Mouse (Mus musculus): ENCODE measurements around the gene Zbbx. TPM values are rescaled to one million over a fixed set of nuclear protein-coding genes. Genes with fewer than 3 reads are reported as not detected.

The Zbbx gene
- polyA plus RNA-seq (2014; fragmentation: Nextera tagmentation; extraction: Ambion mirVana), result 0.16 and 0.74 TPM in 2 replicates

- peak; percentile 94 for ATAC-seq (replicated peaks; ENCODE audit: low FRiP score, low TSS enrichment, low read depth)
- H3K36me3 ChIP-seq (ENCODE audit: control insufficient read depth, insufficient read depth, low read length), result no peaks in the 10 kb centered on the region
- no peaks in the 10 kb centered on the region for H3K9me3 ChIP-seq (ENCODE audit: control insufficient read depth, low read length)
- no peaks in the 10 kb centered on the region for H3K27me3 ChIP-seq (replicated peaks; ENCODE audit: control insufficient read depth, insufficient read depth, low read length)
- WGBS, result 16% methylated on average over 20 of the region's 20 CpGs
- H3K27ac ChIP-seq (ENCODE audit: low read depth), result no peak within 1 kb of the TSS
- DNase-seq (ENCODE audit: low spot score), result peak; percentile 84
- H3K4me3 ChIP-seq (ENCODE audit: low read depth, low read length), result peak within 1 kb of the TSS; percentile 20
- H3K9ac ChIP-seq (ENCODE audit: low read length), result no peak within 1 kb of the TSS
- H3K4me1 ChIP-seq (replicated peaks; ENCODE audit: control insufficient read depth, insufficient read depth, low read length), result no peaks in the 10 kb centered on the region
- H3K4me2 ChIP-seq (ENCODE audit: low read length), result peak within 1 kb of the TSS; percentile 52
Measured at GRCm38 (mm10) chr3:75164838-75165496, at the start of gene Zbbx. Zbbx (minus strand) TSS chr3:75165034.

GRCm38 (mm10) chr3:75202808-75203503 lies 38.1 kb upstream of the Zbbx start:
- peak; percentile 71 for DNase-seq (ENCODE audit: low spot score)
- 0 out of 2 replicates have a peak, but pooled peaks have one; percentile 15 for ATAC-seq (replicated peaks; ENCODE audit: low FRiP score, low TSS enrichment, low read depth)
- H3K9me3 ChIP-seq (ENCODE audit: control insufficient read depth, low read length), result no peaks in the 10 kb centered on the region
- no peaks in the 10 kb centered on the region for H3K36me3 ChIP-seq (ENCODE audit: control insufficient read depth, insufficient read depth, low read length)
- no peak overlapping the region for H3K9ac ChIP-seq (ENCODE audit: low read length)
- no peak overlapping the region for H3K4me3 ChIP-seq (ENCODE audit: low read depth, low read length)
- no peaks in the 10 kb centered on the region for H3K27me3 ChIP-seq (replicated peaks; ENCODE audit: control insufficient read depth, insufficient read depth, low read length)
- H3K27ac ChIP-seq (ENCODE audit: low read depth), result no peak overlapping the region
- H3K4me1 ChIP-seq (replicated peaks; ENCODE audit: control insufficient read depth, insufficient read depth, low read length), result no peaks in the 10 kb centered on the region
- WGBS, result 33% methylated on average over 12 of the region's 12 CpGs
- no peak overlapping the region for H3K4me2 ChIP-seq (ENCODE audit: low read length)

- DNase-seq (ENCODE audit: low spot score), result no peak
- H3K4me2 ChIP-seq (ENCODE audit: low read length), result no peak overlapping the region
- WGBS, result 75% methylated on average over 1 of the region's 1 CpGs
- H3K9me3 ChIP-seq (ENCODE audit: control insufficient read depth, low read length), result no peaks in the 10 kb centered on the region
- H3K4me3 ChIP-seq (ENCODE audit: low read depth, low read length), result no peak overlapping the region
- H3K27me3 ChIP-seq (replicated peaks; ENCODE audit: control insufficient read depth, insufficient read depth, low read length), result no peaks in the 10 kb centered on the region
- no peak overlapping the region for H3K27ac ChIP-seq (ENCODE audit: low read depth)
- no peaks in the 10 kb centered on the region for H3K4me1 ChIP-seq (replicated peaks; ENCODE audit: control insufficient read depth, insufficient read depth, low read length)
- no peak for ATAC-seq (replicated peaks; ENCODE audit: low FRiP score, low TSS enrichment, low read depth)
- no peak overlapping the region for H3K9ac ChIP-seq (ENCODE audit: low read length)
- no peaks in the 10 kb centered on the region for H3K36me3 ChIP-seq (ENCODE audit: control insufficient read depth, insufficient read depth, low read length)
Measured at GRCm38 (mm10) chr3:75182606-75183005, 17.8 kb upstream of the Zbbx start.

- no peak for ATAC-seq (replicated peaks; ENCODE audit: low FRiP score, low TSS enrichment, low read depth)
- no peak overlapping the region for H3K4me3 ChIP-seq (ENCODE audit: low read depth, low read length)
- no peak overlapping the region for H3K9ac ChIP-seq (ENCODE audit: low read length)
- no peaks in the 10 kb centered on the region for H3K27me3 ChIP-seq (replicated peaks; ENCODE audit: control insufficient read depth, insufficient read depth, low read length)
- no peak overlapping the region for H3K4me2 ChIP-seq (ENCODE audit: low read length)
- no peaks in the 10 kb centered on the region for H3K4me1 ChIP-seq (replicated peaks; ENCODE audit: control insufficient read depth, insufficient read depth, low read length)
- 81% methylated on average over 3 of the region's 3 CpGs for WGBS
- H3K27ac ChIP-seq (ENCODE audit: low read depth), result no peak overlapping the region
- no peak for DNase-seq (ENCODE audit: low spot score)
- H3K36me3 ChIP-seq (ENCODE audit: control insufficient read depth, insufficient read depth, low read length), result no peaks in the 10 kb centered on the region
- no peaks in the 10 kb centered on the region for H3K9me3 ChIP-seq (ENCODE audit: control insufficient read depth, low read length)
Measured at GRCm38 (mm10) chr3:75141876-75142275, 23.0 kb downstream of the Zbbx start.

- no peaks in the 10 kb centered on the region for H3K4me1 ChIP-seq (replicated peaks; ENCODE audit: control insufficient read depth, insufficient read depth, low read length)
- no peaks in the 10 kb centered on the region for H3K36me3 ChIP-seq (ENCODE audit: control insufficient read depth, insufficient read depth, low read length)
- no peaks in the 10 kb centered on the region for H3K9me3 ChIP-seq (ENCODE audit: control insufficient read depth, low read length)
- ATAC-seq (replicated peaks; ENCODE audit: low FRiP score, low TSS enrichment, low read depth) (no peak), DNase-seq (ENCODE audit: low spot score) (no peak)
- H3K9ac ChIP-seq (ENCODE audit: low read length), result no peak overlapping the region
- no peak overlapping the region for H3K27ac ChIP-seq (ENCODE audit: low read depth)
- H3K4me2 ChIP-seq (ENCODE audit: low read length), result no peak overlapping the region
- no peak overlapping the region for H3K4me3 ChIP-seq (ENCODE audit: low read depth, low read length)
- no peaks in the 10 kb centered on the region for H3K27me3 ChIP-seq (replicated peaks; ENCODE audit: control insufficient read depth, insufficient read depth, low read length)
Measured at GRCm38 (mm10) chr3:75104867-75105266, 60.0 kb downstream of the Zbbx start.

- no peaks in the 10 kb centered on the region for H3K9me3 ChIP-seq (ENCODE audit: control insufficient read depth, low read length)
- ATAC-seq (replicated peaks; ENCODE audit: low FRiP score, low TSS enrichment, low read depth), result no peak
- no peaks in the 10 kb centered on the region for H3K36me3 ChIP-seq (ENCODE audit: control insufficient read depth, insufficient read depth, low read length)
- 77% methylated on average over 1 of the region's 1 CpGs for WGBS
- DNase-seq (ENCODE audit: low spot score), result no peak
- H3K4me1 ChIP-seq (replicated peaks; ENCODE audit: control insufficient read depth, insufficient read depth, low read length), result no peaks in the 10 kb centered on the region
- no peak overlapping the region for H3K27ac ChIP-seq (ENCODE audit: low read depth)
- H3K9ac ChIP-seq (ENCODE audit: low read length), result no peak overlapping the region
- no peaks in the 10 kb centered on the region for H3K27me3 ChIP-seq (replicated peaks; ENCODE audit: control insufficient read depth, insufficient read depth, low read length)
- no peak overlapping the region for H3K4me2 ChIP-seq (ENCODE audit: low read length)
- no peak overlapping the region for H3K4me3 ChIP-seq (ENCODE audit: low read depth, low read length)
Measured at GRCm38 (mm10) chr3:75085762-75086161, 79.1 kb downstream of the Zbbx start.

GRCm38 (mm10) chr3:75078906-75079305 lies 85.9 kb downstream of the Zbbx start:
- WGBS, result 79% methylated on average over 1 of the region's 1 CpGs
- Histone ChIP-seq H3K9ac (ENCODE audit: low read length) (no peak overlapping the region), H3K4me2 (ENCODE audit: low read length) (no peak overlapping the region), H3K36me3 (ENCODE audit: control insufficient read depth, insufficient read depth, low read length) (no peaks in the 10 kb centered on the region), H3K9me3 (ENCODE audit: control insufficient read depth, low read length) (no peaks in the 10 kb centered on the region), H3K27me3 (replicated peaks; ENCODE audit: control insufficient read depth, insufficient read depth, low read length) (no peaks in the 10 kb centered on the region), H3K4me1 (replicated peaks; ENCODE audit: control insufficient read depth, insufficient read depth, low read length) (no peaks in the 10 kb centered on the region), H3K27ac (ENCODE audit: low read depth) (no peak overlapping the region), H3K4me3 (ENCODE audit: low read depth, low read length) (no peak overlapping the region)
- ATAC-seq (replicated peaks; ENCODE audit: low FRiP score, low TSS enrichment, low read depth) (no peak), DNase-seq (ENCODE audit: low spot score) (no peak)

GRCm38 (mm10) chr3:75009701-75010100 lies 155.1 kb downstream of the Zbbx start:
- WGBS, result 91% methylated on average over 1 of the region's 1 CpGs
- Histone ChIP-seq H3K9ac (ENCODE audit: low read length) (no peak overlapping the region), H3K27me3 (replicated peaks; ENCODE audit: control insufficient read depth, insufficient read depth, low read length) (no peaks in the 10 kb centered on the region), H3K4me3 (ENCODE audit: low read depth, low read length) (no peak overlapping the region), H3K4me1 (replicated peaks; ENCODE audit: control insufficient read depth, insufficient read depth, low read length) (no peaks in the 10 kb centered on the region), H3K36me3 (ENCODE audit: control insufficient read depth, insufficient read depth, low read length) (no peaks in the 10 kb centered on the region), H3K4me2 (ENCODE audit: low read length) (no peak overlapping the region), H3K9me3 (ENCODE audit: control insufficient read depth, low read length) (no peaks in the 10 kb centered on the region), H3K27ac (ENCODE audit: low read depth) (no peak overlapping the region)
- ATAC-seq (replicated peaks; ENCODE audit: low FRiP score, low TSS enrichment, low read depth) (no peak), DNase-seq (ENCODE audit: low spot score) (no peak)
